In the genomic region with DNA sequence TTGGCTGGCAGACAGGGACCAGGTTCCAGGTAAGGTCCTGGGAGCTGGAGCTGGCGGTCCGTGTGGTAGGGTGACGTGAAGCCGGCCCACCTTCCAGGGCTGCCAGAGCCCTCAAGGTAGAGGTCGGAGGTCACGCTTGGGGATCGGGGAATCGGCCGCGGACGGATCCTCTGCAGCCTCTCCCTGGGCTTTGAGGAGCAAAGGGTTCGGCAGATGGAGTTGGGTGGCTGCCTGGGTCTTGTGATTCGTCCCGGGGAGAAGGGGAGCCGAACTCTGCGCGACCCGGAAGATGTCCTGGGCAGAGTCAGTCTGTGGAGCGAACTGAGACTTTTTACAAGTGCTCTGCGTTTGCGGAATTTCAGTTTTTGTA, we compare ENCODE assay signal across 8 mouse cellular contexts. TPM values are rescaled to one million over a fixed set of nuclear protein-coding genes. Genes with fewer than 3 reads are reported as not detected.
A peak's percentile ranks its signal among the peaks of the same experiment; 100 is the strongest.
DNase-seq lines count a peak whose midpoint lies in the region; ATAC-seq and TF ChIP-seq lines count a peak whose summit lies in the region.

No protein-coding gene starts in this region.

- no peaks in the 10 kb centered on the region for H3K9me3 ChIP-seq in embryonic facial prominence, embryonic 10.5 days
- no peaks in the 10 kb centered on the region for H3K9me3 ChIP-seq in hindbrain, embryonic 14.5 days (ENCODE audit: control insufficient read depth, low read length)

- H3K9ac ChIP-seq in hindbrain, embryonic 14.5 days: peak overlapping the region; percentile 60

- H3K4me3 ChIP-seq in layer of hippocampus, adult 2 months: peak overlapping the region; percentile 77
- peak overlapping the region; percentile 90 for H3K4me3 ChIP-seq in embryonic facial prominence, embryonic 10.5 days
- H3K4me3 ChIP-seq in hindbrain, embryonic 14.5 days (replicated peaks; ENCODE audit: low read length): peak overlapping the region; percentile 50

- WGBS in embryonic facial prominence, embryonic 10.5 days: under 1% methylated on average over 21 of the region's 21 CpGs
- whole genome bisulfite sequencing in hindbrain, embryonic 14.5 days: under 1% methylated on average over 21 of the region's 21 CpGs

- no peak for DNase-seq in layer of hippocampus, adult 2 months (ENCODE audit: low spot score in 2 of 2)
- DNase-seq in layer of hippocampus, adult 9-11 months: no peak
- no peak for DNase-seq in embryonic facial prominence, embryonic 10.5 days (ENCODE audit: low spot score)
- no peak for DNase-seq in hindbrain, embryonic 14.5 days (ENCODE audit: low spot score)
- DNase-seq in layer of hippocampus, adult 8-10 months (ENCODE audit: low spot score in 2 of 2): no peak
- DNase-seq in left cerebral cortex, adult 8-10 months (ENCODE audit: low spot score in 2 of 2): no peak
- DNase-seq in urinary bladder, adult 2 months (ENCODE audit: low spot score): no peak

- H3K36me3 ChIP-seq in embryonic facial prominence, embryonic 10.5 days (replicated peaks): no peaks in the 10 kb centered on the region
- H3K36me3 ChIP-seq in hindbrain, embryonic 14.5 days (replicated peaks; ENCODE audit: control insufficient read depth, insufficient read depth): no peaks in the 10 kb centered on the region

- peaks cover 16% of the 10 kb centered on the region for H3K4me1 ChIP-seq in embryonic facial prominence, embryonic 10.5 days
- peaks cover 4% of the 10 kb centered on the region for H3K4me1 ChIP-seq in hindbrain, embryonic 14.5 days (replicated peaks; ENCODE audit: control insufficient read depth, insufficient read depth, low read length)

- ATAC-seq in hindbrain, embryonic 14.5 days (ENCODE audit: low FRiP score): no peak; the same call in 1 of the 2 replicates
- peak; percentile 80 for ATAC-seq in megakaryocyte-erythroid progenitor cell, adult 5-6 weeks (replicated peaks; ENCODE audit: low FRiP score, low TSS enrichment, poor library complexity, severe bottlenecking)

- peak overlapping the region; percentile 71 for H3K4me2 ChIP-seq in hindbrain, embryonic 14.5 days (replicated peaks)

- H3K27ac ChIP-seq in layer of hippocampus, adult 2 months: peak overlapping the region; percentile 96
- peak overlapping the region; percentile 84 for H3K27ac ChIP-seq in embryonic facial prominence, embryonic 10.5 days (replicated peaks)
- H3K27ac ChIP-seq in hindbrain, embryonic 14.5 days: peak overlapping the region; percentile 28; the same call in 1 of the 2 replicates

- no peaks in the 10 kb centered on the region for H3K27me3 ChIP-seq in embryonic facial prominence, embryonic 10.5 days (replicated peaks; ENCODE audit: low read depth, poor library complexity, severe bottlenecking)
- H3K27me3 ChIP-seq in hindbrain, embryonic 14.5 days (ENCODE audit: control insufficient read depth, insufficient read depth, low read length): no peaks in the 10 kb centered on the region

- TF ChIP-seq CTCF in layer of hippocampus, adult 2 months (conservative IDR thresholded peaks at IDR 0.05): no peak

RNA-seq across cellular contexts. Expression of gene Mrps9, which starts 0.3 kb away (rescaled TPM):
- 10 to 100 TPM; 46.5 to 51.4 TPM for total RNA-seq in layer of hippocampus, adult 2 months (2021)
- 56.7 and 60.2 TPM in 2 replicates for polyA plus RNA-seq in embryonic facial prominence, embryonic 10.5 days (2016; fragmentation: Nextera tagmentation; extraction: Ambion mirVana)
- polyA plus RNA-seq in hindbrain, embryonic 14.5 days (2014; fragmentation: Nextera tagmentation; extraction: Ambion mirVana): 29.0 and 36.3 TPM in 2 replicates
- 92.2 and 100 TPM in 2 replicates for total RNA-seq in megakaryocyte-erythroid progenitor cell, adult 5-6 weeks (2014; fragmentation: Nextera tagmentation)
- 83.1 and 105 TPM in 2 replicates for total RNA-seq in megakaryocyte-erythroid progenitor cell, adult 5-6 weeks (2017)
- total RNA-seq in layer of hippocampus, adult 8-10 months (2022): 10 to 100 TPM; 40.0 to 49.9 (median 46.9) TPM
- total RNA-seq in left cerebral cortex, adult 8-10 months (2022): 10 to 100 TPM; 41.0 to 43.5 (median 41.5) TPM
- polyA plus RNA-seq in urinary bladder, adult 2 months (2012; rRNA removed): 38.9 and 39.9 TPM in 2 replicates

Comparison
In these comparisons a context has a peak if more than half of its experiments do, and no peak if none do; other contexts are left out.
1. H3K27ac ChIP-seq: peak in every context shown above with its lines; median percentile 96 in layer of hippocampus, adult 2 months; 84 in embryonic facial prominence, embryonic 10.5 days; 28 in hindbrain, embryonic 14.5 days.